Mouse (Mus musculus): ENCODE results near the gene Mr1.

DNA sequence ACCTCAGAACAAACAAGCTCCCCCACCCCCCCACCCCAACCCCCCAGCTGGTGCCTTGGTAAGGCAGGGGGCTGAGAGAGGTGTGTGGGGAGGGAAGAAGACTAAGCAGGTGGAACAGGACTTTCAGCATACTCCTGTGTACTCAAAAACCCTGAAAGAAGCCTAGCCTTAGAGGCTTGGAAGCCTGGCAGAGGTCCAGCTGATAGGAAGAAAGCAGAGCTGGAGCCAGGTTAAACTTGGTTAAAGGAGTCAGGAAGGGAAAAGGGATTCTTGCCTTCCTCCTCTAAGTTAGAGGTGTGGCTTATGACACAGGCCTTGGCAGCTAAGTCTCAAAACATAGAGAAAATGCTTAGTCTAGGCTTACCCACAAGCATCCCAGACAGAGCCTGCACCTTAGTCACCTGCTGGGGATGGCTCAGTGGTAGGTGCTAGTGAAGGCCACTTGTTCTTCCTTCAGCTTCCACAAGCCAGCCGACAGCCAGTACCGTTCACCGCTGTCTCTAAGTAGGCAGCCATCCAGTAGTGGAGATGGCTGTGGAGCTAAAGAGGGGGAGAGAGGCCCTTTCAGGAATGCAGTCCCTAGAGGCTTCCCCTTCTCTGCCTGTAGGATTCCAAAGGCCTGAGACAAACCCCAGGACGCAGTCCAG lies 53.3 kb downstream of the Mr1 start:
- no peak for TF ChIP-seq CTCF (IDR thresholded peaks at IDR 0.05; ENCODE audit: control insufficient read depth, insufficient read depth, insufficient replicate concordance, low read depth, low read length)
- no peak for TF ChIP-seq POLR2A (IDR thresholded peaks at IDR 0.05; ENCODE audit: control insufficient read depth, low read depth, low read length)
